In genomic region chr12:80258520-80259215, GRCm38 (mm10) we compare ENCODE assay signal across 8 mouse cellular contexts. TPM values are rescaled to one million over a fixed set of nuclear protein-coding genes. Genes with fewer than 3 reads are reported as not detected.
DNase-seq lines count a peak whose midpoint lies in the region; ATAC-seq and TF ChIP-seq lines count a peak whose summit lies in the region.

No protein-coding gene starts in this region.

- H3K4me1 ChIP-seq in forebrain, embryonic 11.5 days (replicated peaks; ENCODE audit: control insufficient read depth, insufficient read depth, low read length), result peaks cover 4% of the 10 kb centered on the region; the same call in 1 of the 2 replicates
- peaks cover 14% of the 10 kb centered on the region for H3K4me1 ChIP-seq in liver, embryonic 13.5 days (replicated peaks)
- no peaks in the 10 kb centered on the region for H3K4me1 ChIP-seq in stomach, postnatal 0 days (replicated peaks; ENCODE audit: control insufficient read depth, insufficient read depth)

- ATAC-seq in forebrain, embryonic 11.5 days (replicated peaks; ENCODE audit: low FRiP score), result no peak
- no peak for ATAC-seq in liver, embryonic 13.5 days (ENCODE audit: low read depth)
- no peak; the same call in 1 of the 2 replicates for ATAC-seq in stomach, postnatal 0 days (ENCODE audit: low FRiP score, low TSS enrichment)
- no peak for ATAC-seq in activated CD4-positive, CD25-positive, alpha-beta regulatory T cell, adult 4 months

- no peaks in the 10 kb centered on the region for H3K36me3 ChIP-seq in forebrain, embryonic 11.5 days (ENCODE audit: control insufficient read depth, insufficient read depth, low read length)
- no peaks in the 10 kb centered on the region for H3K36me3 ChIP-seq in liver, embryonic 13.5 days
- H3K36me3 ChIP-seq in stomach, postnatal 0 days (ENCODE audit: control insufficient read depth, insufficient read depth, low read length), result no peaks in the 10 kb centered on the region

- peak overlapping the region; percentile 80 for H3K4me2 ChIP-seq in forebrain, embryonic 11.5 days (ENCODE audit: low read depth, low read length, severe bottlenecking)
- H3K4me2 ChIP-seq in liver, embryonic 13.5 days, result peak overlapping the region; percentile 67
- H3K4me2 ChIP-seq in stomach, postnatal 0 days (replicated peaks; ENCODE audit: low read depth), result peak overlapping the region; percentile 78

- no peak for TF ChIP-seq CTCF in stomach, postnatal 0 days (IDR thresholded peaks at IDR 0.05; ENCODE audit: low read depth)

- DNase-seq in heart, adult 11 months, result peak; percentile 92
- DNase-seq in heart, postnatal 4 days, result no peak
- DNase-seq in CD4-positive, CD25-positive, alpha-beta regulatory T cell, adult 2 months (ENCODE audit: low read depth, low spot score), result peak; percentile 58
- no peak for DNase-seq in forebrain, embryonic 11.5 days (ENCODE audit: low spot score)
- no peak for DNase-seq in liver, embryonic 13.5 days
- peak; percentile 25 for DNase-seq in stomach, postnatal 0 days (ENCODE audit: low spot score)
- no peak for DNase-seq in testis, postnatal 10 days (ENCODE audit: low spot score)

- peak overlapping the region; percentile 72 for H3K4me3 ChIP-seq in forebrain, embryonic 11.5 days (ENCODE audit: low read depth, low read length)
- H3K4me3 ChIP-seq in liver, embryonic 13.5 days (replicated peaks), result peak overlapping the region; percentile 65
- H3K4me3 ChIP-seq in stomach, postnatal 0 days (ENCODE audit: low read depth, low read length), result peak overlapping the region; percentile 87

- H3K9ac ChIP-seq in forebrain, embryonic 11.5 days (ENCODE audit: low read length), result peak overlapping the region; percentile 83
- peak overlapping the region; percentile 71 for H3K9ac ChIP-seq in liver, embryonic 13.5 days
- H3K9ac ChIP-seq in stomach, postnatal 0 days (ENCODE audit: low read length), result peak overlapping the region; percentile 91

- H3K27me3 ChIP-seq in forebrain, embryonic 11.5 days (ENCODE audit: control insufficient read depth, insufficient read depth, low read length), result no peaks in the 10 kb centered on the region
- H3K27me3 ChIP-seq in liver, embryonic 13.5 days, result peaks cover 59% of the 10 kb centered on the region
- no peaks in the 10 kb centered on the region for H3K27me3 ChIP-seq in stomach, postnatal 0 days (ENCODE audit: control insufficient read depth, insufficient read depth, low read length)

- H3K27ac ChIP-seq in forebrain, embryonic 11.5 days (ENCODE audit: low read depth, low read length), result peak overlapping the region; percentile 85; the same call in 1 of the 2 replicates
- peak overlapping the region; percentile 83; the same call in 1 of the 2 replicates for H3K27ac ChIP-seq in liver, embryonic 13.5 days
- peak overlapping the region; percentile 98 for H3K27ac ChIP-seq in stomach, postnatal 0 days (replicated peaks)

- 0% methylated on average over 19 of the region's 22 CpGs for WGBS in forebrain, embryonic 11.5 days
- WGBS in liver, embryonic 13.5 days (ENCODE audit: insufficient replicate concordance), result 4% methylated on average over 21 of the region's 22 CpGs
- 2% methylated on average over 17 of the region's 22 CpGs for WGBS in stomach, postnatal 0 days

- TF ChIP-seq EP300 in stomach, postnatal 0 days (optimal IDR thresholded peaks at IDR 0.05), result no peak

- no peaks in the 10 kb centered on the region for H3K9me3 ChIP-seq in forebrain, embryonic 11.5 days (ENCODE audit: control insufficient read depth, low read length)
- H3K9me3 ChIP-seq in liver, embryonic 13.5 days (replicated peaks), result no peaks in the 10 kb centered on the region
- H3K9me3 ChIP-seq in stomach, postnatal 0 days (ENCODE audit: control insufficient read depth, low read length), result no peaks in the 10 kb centered on the region

RNA-seq across cellular contexts. Expression of gene Actn1, which starts 1.5 kb away (rescaled TPM):
- total RNA-seq in heart, postnatal 4 days (2021), result 100 to 1,000 TPM; 114 to 116 TPM
- 27.2 and 29.5 TPM in 2 replicates for polyA plus RNA-seq in forebrain, embryonic 11.5 days (2014; fragmentation: Nextera tagmentation; extraction: Ambion mirVana)
- 7.3 and 8.6 TPM in 2 replicates for polyA plus RNA-seq in liver, embryonic 13.5 days (2015; fragmentation: Nextera tagmentation; extraction: Ambion mirVana)
- polyA plus RNA-seq in stomach, postnatal 0 days (2015; fragmentation: Nextera tagmentation; extraction: Ambion mirVana), result 32.2 and 36.8 TPM in 2 replicates
- 10 to 100 TPM; 31.8 to 34.3 TPM for polyA plus RNA-seq in activated CD4-positive, CD25-positive, alpha-beta regulatory T cell, adult 4 months (2017; shearing (Covaris generic))

Comparison
In these comparisons a context has a peak if more than half of its experiments do, and no peak if none do; other contexts are left out.
1. DNase-seq: peak in heart, adult 11 months (single experiment), CD4-positive, CD25-positive, alpha-beta regulatory T cell, adult 2 months (single experiment) and stomach, postnatal 0 days (single experiment); none in heart, postnatal 4 days (single experiment), forebrain, embryonic 11.5 days (single experiment), liver, embryonic 13.5 days (single experiment) and testis, postnatal 10 days (single experiment).
2. Peak in every context shown above with its lines, with median percentiles within 50 percentile points of each other: H3K27ac ChIP-seq, H3K4me2 ChIP-seq, H3K4me3 ChIP-seq and H3K9ac ChIP-seq.